Mouse (Mus musculus) kidney, embryonic 15.5 days (tissue): ENCODE data around the gene Cmbl. TPM values are rescaled to one million over a fixed set of nuclear protein-coding genes. Genes with fewer than 3 reads are reported as not detected.
A peak's percentile ranks its signal among the peaks of the same experiment; 100 is the strongest.

Source experiments
- ATAC-seq: fragments of 200-750 bp; cut with Nextera tagmentation; replicated peaks from 2 replicates; pipeline ENCODE4 v1.8.0; 2017; ENCODE audit warnings: moderate TSS enrichment; ENCODE audit not compliant: low FRiP score
- H3K27ac ChIP-seq: fragments of 300-500 bp; sonication (generic); 2 replicates; pipeline ENCODE4 v1.5.1; 2015; ENCODE audit warnings: mild to moderate bottlenecking, inconsistent platforms
- H3K27me3 ChIP-seq: fragments of 300-500 bp; sonication (generic); 2 replicates; pipeline ENCODE4 v1.6.1; 2015; ENCODE audit warnings: inconsistent platforms
- H3K36me3 ChIP-seq: fragments of 300-500 bp; sonication (generic); 2 replicates; pipeline ENCODE4 v1.6.1; 2015; ENCODE audit warnings: inconsistent platforms
- H3K4me1 ChIP-seq: fragments of 300-500 bp; sonication (generic); 2 replicates; pipeline ENCODE4 v1.6.1; 2015; ENCODE audit warnings: inconsistent platforms
- H3K4me2 ChIP-seq: fragments of 300-500 bp; sonication (generic); 2 replicates; pipeline ENCODE4 v1.6.1; 2015; ENCODE audit warnings: moderate library complexity, mild to moderate bottlenecking, inconsistent platforms
- H3K4me3 ChIP-seq: fragments of 300-500 bp; sonication (generic); replicated peaks from 2 replicates; pipeline ENCODE4 v1.5.1; 2015; ENCODE audit warnings: mild to moderate bottlenecking, inconsistent platforms
- H3K9ac ChIP-seq: fragments of 300-500 bp; sonication (generic); 2 replicates; pipeline ENCODE4 v1.6.1; 2015; ENCODE audit warnings: mild to moderate bottlenecking, inconsistent platforms
- H3K9me3 ChIP-seq: fragments of 300-500 bp; sonication (generic); replicated peaks from 2 replicates; pipeline ENCODE4 v1.6.1; 2016; ENCODE audit warnings: inconsistent platforms
- WGBS: fragments of 180-500 bp; shearing (Covaris S2); methylation state at CpG from one replicate; pipeline ENCODE4 v1.1.7; 2015; ENCODE audit warnings: mixed read lengths; 5-methylcytosine and 5-hydroxymethylcytosine counted together
- polyA plus RNA-seq: library from polyadenylated mRNA; unstranded; fragments of >200 nt; fragmentation: Nextera tagmentation; extraction: Ambion mirVana; gene quantifications from 2 replicates; pipeline ENCODE4 v1.2.1, GENCODE M21; 2015

The Cmbl gene
- polyA plus RNA-seq, 1 experiment from 2014 or later, result 14.6 TPM

- ATAC-seq, result no peak
- Histone ChIP-seq H3K36me3 (no peaks in the 10 kb centered on the region), H3K27ac (no peak overlapping the region), H3K4me1 (peaks cover 27% of the 10 kb centered on the region), H3K9me3 (no peaks in the 10 kb centered on the region), H3K4me2 (no peak overlapping the region), H3K9ac (no peak overlapping the region), H3K27me3 (no peaks in the 10 kb centered on the region), H3K4me3 (no peak overlapping the region)
- 87% methylated on average over 2 of the region's 2 CpGs for whole genome bisulfite sequencing
Measured at GRCm38 (mm10) chr15:31533529-31533928, 31.7 kb upstream of the Cmbl start.

DNA sequence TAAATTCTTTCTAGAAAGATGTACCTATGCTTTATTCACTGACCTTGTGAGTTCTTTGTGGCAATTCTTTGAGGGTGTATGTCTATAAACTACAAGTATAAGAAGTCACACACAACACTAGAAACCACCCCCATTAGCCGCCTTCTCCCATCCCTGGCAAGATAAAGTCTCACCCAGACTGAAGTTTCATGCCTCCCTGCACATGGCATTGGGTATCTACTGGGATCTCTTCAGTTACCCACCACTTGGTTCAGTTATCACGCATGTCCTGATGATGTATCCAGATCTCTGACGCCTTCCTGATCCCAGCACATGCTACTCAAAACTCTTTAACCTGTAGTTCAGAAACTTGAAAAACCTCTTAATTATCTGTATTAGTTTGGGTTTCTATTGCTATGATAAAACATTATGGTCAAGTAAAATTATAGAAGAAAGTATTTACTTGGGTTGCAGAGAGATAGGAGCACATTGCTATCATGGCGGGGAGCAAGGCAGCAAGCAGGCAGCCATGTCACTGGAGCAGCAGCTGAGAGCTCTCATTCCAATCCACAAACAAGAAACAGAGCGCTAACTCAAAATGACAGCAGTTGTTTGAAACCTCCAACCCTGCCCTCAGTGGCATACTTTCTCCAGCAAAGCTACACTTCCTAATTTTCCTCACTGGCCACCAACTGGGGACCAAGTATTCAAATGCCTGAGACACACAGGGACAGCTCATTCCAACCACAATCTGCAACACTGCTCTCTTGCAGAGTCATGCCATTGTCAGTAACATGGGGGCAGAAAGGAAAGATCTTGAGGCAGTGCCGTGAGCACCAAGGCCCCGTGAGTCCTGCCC, 30.5 kb upstream of the Cmbl start:
- H3K27me3 ChIP-seq, result no peaks in the 10 kb centered on the region
- H3K9ac ChIP-seq, result no peak overlapping the region
- H3K4me3 ChIP-seq, result no peak overlapping the region
- H3K4me2 ChIP-seq, result no peak overlapping the region
- no peak for ATAC-seq
- H3K9me3 ChIP-seq, result no peaks in the 10 kb centered on the region
- 82% methylated on average over 7 of the region's 7 CpGs for WGBS
- no peak overlapping the region for H3K27ac ChIP-seq
- H3K4me1 ChIP-seq, result peaks cover 20% of the 10 kb centered on the region
- no peaks in the 10 kb centered on the region for H3K36me3 ChIP-seq

- H3K4me3 ChIP-seq, result no peak overlapping the region
- 34% methylated on average over 8 of the region's 8 CpGs for WGBS
- H3K27me3 ChIP-seq, result no peaks in the 10 kb centered on the region
- no peaks in the 10 kb centered on the region for H3K36me3 ChIP-seq
- H3K27ac ChIP-seq, result no peak overlapping the region
- H3K4me1 ChIP-seq, result peaks cover 25% of the 10 kb centered on the region
- H3K9me3 ChIP-seq, result no peaks in the 10 kb centered on the region
- H3K4me2 ChIP-seq, result no peak overlapping the region
- no peak for ATAC-seq
- H3K9ac ChIP-seq, result no peak overlapping the region
Measured at GRCm38 (mm10) chr15:31535259-31535855, 29.8 kb upstream of the Cmbl start.

DNA sequence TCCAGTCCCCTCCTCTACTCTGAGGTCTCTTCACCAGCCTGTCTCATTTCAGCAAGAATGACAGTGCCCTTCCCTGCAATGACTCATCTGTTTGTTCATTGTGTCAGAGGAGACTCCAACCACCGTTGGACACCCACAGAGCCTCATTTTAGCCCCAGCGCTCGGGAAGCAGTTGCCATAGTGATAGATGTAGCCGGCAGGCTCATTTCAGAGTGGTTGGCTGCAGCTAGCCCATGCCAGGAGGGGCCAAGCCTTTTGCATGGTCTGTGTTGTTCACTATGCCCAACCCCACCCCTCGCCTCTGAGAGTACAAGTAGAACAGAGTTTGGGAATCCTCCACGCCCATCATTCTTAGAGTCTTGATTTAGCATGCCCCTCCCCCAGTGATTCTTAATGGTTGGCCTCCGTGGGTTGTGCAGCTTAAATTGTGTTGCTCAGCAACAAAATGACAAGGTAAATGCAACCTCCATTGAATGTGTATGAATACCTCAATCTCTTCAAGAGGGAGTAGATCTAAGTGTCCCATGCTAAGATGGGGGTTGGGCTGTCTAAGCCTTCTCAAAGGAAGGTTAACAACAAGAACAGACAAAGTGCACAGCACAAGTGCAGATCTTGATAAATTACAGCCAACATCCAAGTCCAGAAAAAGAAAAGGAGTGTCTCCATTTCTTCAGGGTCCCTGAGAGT, 29.0 kb upstream of the Cmbl start:
- no peaks in the 10 kb centered on the region for H3K9me3 ChIP-seq
- no peak overlapping the region for H3K9ac ChIP-seq
- 31% methylated on average over 7 of the region's 7 CpGs for whole genome bisulfite sequencing
- no peak for ATAC-seq
- peaks cover 28% of the 10 kb centered on the region for H3K4me1 ChIP-seq
- no peak overlapping the region for H3K4me3 ChIP-seq
- H3K4me2 ChIP-seq, result no peak overlapping the region
- H3K27me3 ChIP-seq, result no peaks in the 10 kb centered on the region
- H3K36me3 ChIP-seq, result no peaks in the 10 kb centered on the region
- H3K27ac ChIP-seq, result no peak overlapping the region

DNA sequence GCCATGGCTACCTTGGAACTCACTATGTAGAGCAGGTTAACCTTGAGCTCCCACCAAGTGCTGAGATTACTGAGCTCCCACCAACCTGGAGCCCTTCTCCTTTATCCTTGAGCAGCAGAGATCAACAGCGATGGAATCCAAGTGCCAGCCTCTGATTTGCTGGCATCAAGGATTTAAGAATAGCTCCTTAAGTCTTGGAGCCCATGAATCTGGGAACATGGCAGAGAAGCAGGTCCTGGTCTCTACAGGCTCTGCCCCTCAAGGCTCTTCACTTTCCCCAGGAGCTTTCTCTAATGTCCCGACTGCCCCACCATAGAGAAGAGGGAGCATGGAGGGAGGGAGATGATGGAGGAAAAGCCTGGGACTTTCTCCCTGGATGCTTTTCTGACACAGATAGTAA, 27.5 kb upstream of the Cmbl start:
- Histone ChIP-seq H3K4me1 (peaks cover 32% of the 10 kb centered on the region), H3K36me3 (no peaks in the 10 kb centered on the region), H3K27me3 (no peaks in the 10 kb centered on the region), H3K4me3 (no peak overlapping the region), H3K4me2 (no peak overlapping the region), H3K9me3 (no peaks in the 10 kb centered on the region), H3K27ac (no peak overlapping the region), H3K9ac (no peak overlapping the region)
- 93% methylated on average over 2 of the region's 2 CpGs for WGBS
- no peak for ATAC-seq

DNA sequence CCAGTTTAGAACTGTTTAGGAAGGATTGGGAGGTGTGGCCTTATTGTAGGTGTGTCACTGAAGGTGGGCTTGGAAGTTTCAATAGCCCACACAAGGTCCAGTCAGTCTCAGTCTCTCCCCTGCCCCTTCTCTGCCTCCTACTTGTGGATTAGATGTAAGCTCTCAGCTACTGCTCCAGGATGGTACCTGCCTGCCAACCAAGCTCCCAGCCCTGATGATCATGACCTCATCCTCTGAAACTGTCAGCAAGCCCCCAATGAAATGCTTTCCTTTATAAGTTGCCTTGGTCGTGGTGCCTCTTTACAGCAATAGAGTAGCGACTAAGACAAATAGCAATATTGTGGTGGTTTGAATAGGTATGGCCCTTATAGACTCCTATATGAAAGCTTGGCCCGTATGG, 26.8 kb upstream of the Cmbl start:
- H3K27me3 ChIP-seq, result no peaks in the 10 kb centered on the region
- no peak for ATAC-seq
- 85% methylated on average over 3 of the region's 3 CpGs for WGBS

GRCm38 (mm10) chr15:31539643-31540512, 25.3 kb upstream of the Cmbl start:
- Histone ChIP-seq H3K36me3 (no peaks in the 10 kb centered on the region), H3K4me3 (no peak overlapping the region), H3K4me2 (no peak overlapping the region), H3K4me1 (peaks cover 36% of the 10 kb centered on the region), H3K27me3 (no peaks in the 10 kb centered on the region), H3K9ac (no peak overlapping the region), H3K27ac (no peak overlapping the region), H3K9me3 (no peaks in the 10 kb centered on the region)
- no peak; the same call in 1 of the 2 replicates for ATAC-seq
- 52% methylated on average over 9 of the region's 9 CpGs for whole genome bisulfite sequencing

More for the DNA sequence above, 26.8 kb upstream of the Cmbl start:
- no peak overlapping the region for H3K4me3 ChIP-seq
- H3K9ac ChIP-seq, result no peak overlapping the region
- H3K27ac ChIP-seq, result no peak overlapping the region
- no peaks in the 10 kb centered on the region for H3K36me3 ChIP-seq
- no peaks in the 10 kb centered on the region for H3K9me3 ChIP-seq
- no peak overlapping the region for H3K4me2 ChIP-seq
- peaks cover 36% of the 10 kb centered on the region for H3K4me1 ChIP-seq

- Histone ChIP-seq H3K36me3 (no peaks in the 10 kb centered on the region), H3K4me3 (no peak overlapping the region), H3K4me1 (peaks cover 39% of the 10 kb centered on the region), H3K27me3 (no peaks in the 10 kb centered on the region), H3K9ac (no peak overlapping the region), H3K9me3 (no peaks in the 10 kb centered on the region), H3K4me2 (no peak overlapping the region), H3K27ac (no peak overlapping the region)
- no peak for ATAC-seq
- 38% methylated on average over 1 of the region's 1 CpGs for WGBS
Measured at GRCm38 (mm10) chr15:31540513-31540802, 24.7 kb upstream of the Cmbl start.

DNA sequence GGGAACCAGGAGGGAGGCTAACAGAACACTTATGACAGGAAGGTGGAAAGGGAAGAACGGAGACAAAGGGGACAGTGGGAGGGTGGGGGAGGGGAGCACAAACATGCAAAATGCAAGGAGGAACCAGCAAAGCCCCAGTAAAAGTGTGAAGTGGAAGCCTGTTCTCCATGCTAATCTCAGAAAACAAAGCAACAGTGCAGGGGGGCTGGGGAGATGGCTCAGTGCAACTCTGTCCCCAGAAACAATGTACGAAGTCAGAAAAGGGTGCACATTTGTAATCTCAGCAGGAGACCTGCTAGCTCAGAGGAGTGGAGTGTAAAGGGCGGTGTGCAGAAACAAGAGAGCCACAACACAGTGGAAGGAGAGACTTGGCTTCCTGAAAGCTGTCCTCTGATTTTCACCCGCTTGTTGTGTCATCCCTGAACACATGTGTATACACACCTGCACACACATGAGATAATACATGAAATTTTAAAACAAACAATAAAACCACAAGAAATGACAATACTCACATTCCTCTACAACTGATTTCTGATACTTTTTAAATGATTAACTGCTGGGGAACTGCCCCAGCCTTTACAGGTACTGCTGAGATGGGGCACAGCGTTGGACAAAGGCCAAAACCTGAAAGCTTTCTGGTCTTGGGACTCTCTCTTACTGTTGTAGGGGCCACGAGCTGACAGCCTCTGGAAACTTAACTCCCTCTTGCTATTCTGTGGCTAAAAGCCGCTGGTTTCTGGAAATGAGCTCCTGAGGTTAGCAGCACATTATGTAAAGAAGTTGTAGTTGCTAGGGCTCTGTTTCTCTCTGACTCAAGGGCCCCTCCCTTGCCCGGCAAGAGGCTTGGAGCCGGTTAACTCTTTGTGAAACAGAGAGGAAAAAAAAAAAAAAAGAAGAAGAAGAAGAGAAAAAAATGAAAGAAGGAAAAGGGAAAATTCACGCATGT, 22.9 kb upstream of the Cmbl start:
- H3K4me1 ChIP-seq, result peaks cover 34% of the 10 kb centered on the region
- ATAC-seq, result peak; percentile 76
- H3K4me3 ChIP-seq, result no peak overlapping the region
- peak overlapping the region; percentile 34 for H3K4me2 ChIP-seq
- no peaks in the 10 kb centered on the region for H3K9me3 ChIP-seq
- no peaks in the 10 kb centered on the region for H3K36me3 ChIP-seq
- peak overlapping the region; percentile 69 for H3K27ac ChIP-seq
- H3K9ac ChIP-seq, result no peak overlapping the region
- H3K27me3 ChIP-seq, result no peaks in the 10 kb centered on the region
- WGBS, result 13% methylated on average over 10 of the region's 10 CpGs

DNA sequence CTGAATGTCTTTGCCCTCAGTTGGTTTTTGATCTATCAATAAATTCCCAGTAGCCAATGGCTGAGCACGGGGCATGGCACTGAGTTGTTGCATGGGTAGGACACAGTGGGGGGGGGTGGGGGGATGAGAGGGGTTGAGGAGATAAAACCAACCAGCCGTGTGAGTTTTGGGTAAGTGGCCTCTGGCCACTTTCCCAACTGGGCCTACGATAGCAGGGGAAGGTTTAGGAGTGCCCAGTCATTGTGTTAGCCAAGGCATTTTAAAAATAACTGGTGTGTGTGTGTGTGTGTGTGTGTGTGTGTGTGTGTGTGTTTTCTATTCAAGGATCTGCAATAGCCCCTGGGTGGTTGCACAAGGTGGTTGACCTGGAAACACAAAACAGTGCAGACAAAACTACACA, 21.9 kb upstream of the Cmbl start:
- Histone ChIP-seq H3K4me1 (peaks cover 34% of the 10 kb centered on the region), H3K27ac (no peak overlapping the region), H3K27me3 (no peaks in the 10 kb centered on the region), H3K36me3 (no peaks in the 10 kb centered on the region), H3K4me2 (no peak overlapping the region), H3K9ac (no peak overlapping the region), H3K4me3 (no peak overlapping the region), H3K9me3 (no peaks in the 10 kb centered on the region)
- no peak for ATAC-seq
- 18% methylated on average over 3 of the region's 3 CpGs for WGBS

DNA sequence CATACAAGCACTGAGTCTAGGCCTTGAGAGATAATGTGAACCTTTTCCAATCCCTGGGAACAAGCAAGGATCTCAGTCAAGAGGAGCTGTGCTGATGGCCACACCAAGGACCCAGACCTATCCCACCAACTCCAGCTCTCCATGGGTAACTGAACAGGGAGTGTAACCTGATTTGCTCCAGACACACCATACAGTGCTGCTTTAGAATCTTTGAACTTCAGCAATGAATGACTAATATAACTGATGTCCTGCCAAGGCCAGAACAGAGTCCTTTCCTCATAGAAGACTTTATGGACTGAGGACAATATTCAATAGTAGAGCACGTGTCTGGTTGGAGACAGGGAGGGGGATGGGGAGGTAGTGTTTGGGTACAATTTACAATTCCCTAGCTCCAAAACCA, 20.1 kb upstream of the Cmbl start:
- ATAC-seq, result no peak
- H3K9ac ChIP-seq, result no peak overlapping the region
- WGBS, result 84% methylated on average over 1 of the region's 1 CpGs

More for the DNA sequence above, 20.1 kb upstream of the Cmbl start:
- no peak overlapping the region for H3K4me3 ChIP-seq
- peaks cover 29% of the 10 kb centered on the region for H3K4me1 ChIP-seq
- no peaks in the 10 kb centered on the region for H3K36me3 ChIP-seq
- H3K27ac ChIP-seq, result no peak overlapping the region
- no peak overlapping the region for H3K4me2 ChIP-seq
- no peaks in the 10 kb centered on the region for H3K27me3 ChIP-seq
- H3K9me3 ChIP-seq, result no peaks in the 10 kb centered on the region
